Mouse (Mus musculus): ENCODE measurements around the gene Filip1. TPM values are rescaled to one million over a fixed set of nuclear protein-coding genes. Genes with fewer than 3 reads are reported as not detected.
A peak's percentile ranks its signal among the peaks of the same experiment; 100 is the strongest.

Gene Filip1
- polyA plus RNA-seq, 1 experiment from 2014 or later: 3.5 TPM

GRCm38 (mm10) chr9:79969544-79969943 is 43.1 kb downstream of the Filip1 start:
- no peak overlapping the region for H3K4me3 ChIP-seq (ENCODE audit: low read depth, low read length)
- no peak for ATAC-seq (replicated peaks; ENCODE audit: insufficient number of reproducible peaks, low FRiP score, low TSS enrichment, low read depth)
- no peaks in the 10 kb centered on the region for H3K36me3 ChIP-seq (replicated peaks; ENCODE audit: control insufficient read depth, insufficient read depth, low read depth, low read length)
- no peaks in the 10 kb centered on the region for H3K9me3 ChIP-seq (replicated peaks; ENCODE audit: control insufficient read depth, low read length)
- no peaks in the 10 kb centered on the region for H3K27me3 ChIP-seq (ENCODE audit: control insufficient read depth, insufficient read depth, low read length)
- H3K4me1 ChIP-seq (ENCODE audit: control insufficient read depth, insufficient read depth, low read length): no peaks in the 10 kb centered on the region
- 77% methylated on average over 4 of the region's 4 CpGs for WGBS
- no peak for DNase-seq (ENCODE audit: low spot score)
- no peak overlapping the region for H3K9ac ChIP-seq (replicated peaks; ENCODE audit: low read length)
- no peak overlapping the region for H3K27ac ChIP-seq (replicated peaks; ENCODE audit: low read depth, low read length)
- no peak overlapping the region for H3K4me2 ChIP-seq (ENCODE audit: low read depth, low read length)

GRCm38 (mm10) chr9:79966711-79967487 is 45.8 kb downstream of the Filip1 start:
- DNase-seq (ENCODE audit: low spot score) (no peak), ATAC-seq (replicated peaks; ENCODE audit: insufficient number of reproducible peaks, low FRiP score, low TSS enrichment, low read depth) (no peak)
- H3K9me3 ChIP-seq (replicated peaks; ENCODE audit: control insufficient read depth, low read length): no peaks in the 10 kb centered on the region
- no peaks in the 10 kb centered on the region for H3K27me3 ChIP-seq (ENCODE audit: control insufficient read depth, insufficient read depth, low read length)
- H3K36me3 ChIP-seq (replicated peaks; ENCODE audit: control insufficient read depth, insufficient read depth, low read depth, low read length): no peaks in the 10 kb centered on the region
- no peak overlapping the region for H3K4me3 ChIP-seq (ENCODE audit: low read depth, low read length)
- no peak overlapping the region for H3K4me2 ChIP-seq (ENCODE audit: low read depth, low read length)
- no peak overlapping the region for H3K27ac ChIP-seq (replicated peaks; ENCODE audit: low read depth, low read length)
- H3K4me1 ChIP-seq (ENCODE audit: control insufficient read depth, insufficient read depth, low read length): no peaks in the 10 kb centered on the region
- H3K9ac ChIP-seq (replicated peaks; ENCODE audit: low read length): no peak overlapping the region
- WGBS: 81% methylated on average over 12 of the region's 12 CpGs

- DNase-seq (ENCODE audit: low spot score) (no peak), ATAC-seq (replicated peaks; ENCODE audit: insufficient number of reproducible peaks, low FRiP score, low TSS enrichment, low read depth) (no peak)
- no peak overlapping the region for H3K9ac ChIP-seq (replicated peaks; ENCODE audit: low read length)
- 84% methylated on average over 14 of the region's 14 CpGs for WGBS
- H3K36me3 ChIP-seq (replicated peaks; ENCODE audit: control insufficient read depth, insufficient read depth, low read depth, low read length): no peaks in the 10 kb centered on the region
- H3K27ac ChIP-seq (replicated peaks; ENCODE audit: low read depth, low read length): no peak overlapping the region
- no peaks in the 10 kb centered on the region for H3K4me1 ChIP-seq (ENCODE audit: control insufficient read depth, insufficient read depth, low read length)
- no peak overlapping the region for H3K4me2 ChIP-seq (ENCODE audit: low read depth, low read length)
- no peak overlapping the region for H3K4me3 ChIP-seq (ENCODE audit: low read depth, low read length)
- no peaks in the 10 kb centered on the region for H3K9me3 ChIP-seq (replicated peaks; ENCODE audit: control insufficient read depth, low read length)
- no peaks in the 10 kb centered on the region for H3K27me3 ChIP-seq (ENCODE audit: control insufficient read depth, insufficient read depth, low read length)
These were observed 46.9 kb downstream of the Filip1 start for GRCm38 (mm10) chr9:79965600-79966392.

DNA sequence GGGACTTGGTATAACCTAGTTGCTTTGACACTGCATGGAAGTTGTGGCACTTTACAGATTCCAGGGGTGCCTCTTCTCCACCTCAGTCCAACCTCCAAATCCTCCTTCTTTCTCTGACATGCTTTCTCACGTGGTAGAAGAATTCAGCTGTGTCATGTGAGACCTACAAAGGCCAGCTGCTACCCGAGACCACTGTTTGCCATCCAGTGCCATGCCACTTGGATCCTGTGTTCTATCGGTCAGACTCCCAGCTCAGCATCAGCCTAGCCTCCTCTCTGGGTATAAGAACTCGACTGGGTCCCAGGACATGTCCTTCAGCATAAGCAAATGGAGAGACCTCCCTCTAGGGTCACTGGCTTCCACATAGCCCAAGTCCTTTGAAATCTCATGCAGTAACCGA is 47.6 kb downstream of the Filip1 start:
- 77% methylated on average over 5 of the region's 5 CpGs for WGBS
- H3K36me3 ChIP-seq (replicated peaks; ENCODE audit: control insufficient read depth, insufficient read depth, low read depth, low read length): no peaks in the 10 kb centered on the region

GRCm38 (mm10) chr9:79961630-79962285 is 50.9 kb downstream of the Filip1 start:
- Histone ChIP-seq H3K4me3 (ENCODE audit: low read depth, low read length) (no peak overlapping the region), H3K9ac (replicated peaks; ENCODE audit: low read length) (no peak overlapping the region), H3K27me3 (ENCODE audit: control insufficient read depth, insufficient read depth, low read length) (no peaks in the 10 kb centered on the region), H3K36me3 (replicated peaks; ENCODE audit: control insufficient read depth, insufficient read depth, low read depth, low read length) (no peaks in the 10 kb centered on the region), H3K9me3 (replicated peaks; ENCODE audit: control insufficient read depth, low read length) (no peaks in the 10 kb centered on the region), H3K27ac (replicated peaks; ENCODE audit: low read depth, low read length) (no peak overlapping the region), H3K4me1 (ENCODE audit: control insufficient read depth, insufficient read depth, low read length) (no peaks in the 10 kb centered on the region), H3K4me2 (ENCODE audit: low read depth, low read length) (no peak overlapping the region)
- peak; percentile 28 for DNase-seq (ENCODE audit: low spot score)
- WGBS: 66% methylated on average over 16 of the region's 16 CpGs
- ATAC-seq (replicated peaks; ENCODE audit: insufficient number of reproducible peaks, low FRiP score, low TSS enrichment, low read depth): peak; percentile 81

More for the DNA sequence above, 47.6 kb downstream of the Filip1 start:
- Histone ChIP-seq H3K4me1 (ENCODE audit: control insufficient read depth, insufficient read depth, low read length) (no peaks in the 10 kb centered on the region), H3K27me3 (ENCODE audit: control insufficient read depth, insufficient read depth, low read length) (no peaks in the 10 kb centered on the region), H3K9ac (replicated peaks; ENCODE audit: low read length) (no peak overlapping the region), H3K27ac (replicated peaks; ENCODE audit: low read depth, low read length) (no peak overlapping the region), H3K9me3 (replicated peaks; ENCODE audit: control insufficient read depth, low read length) (no peaks in the 10 kb centered on the region), H3K4me3 (ENCODE audit: low read depth, low read length) (no peak overlapping the region), H3K4me2 (ENCODE audit: low read depth, low read length) (no peak overlapping the region)
- DNase-seq (ENCODE audit: low spot score) (no peak), ATAC-seq (replicated peaks; ENCODE audit: insufficient number of reproducible peaks, low FRiP score, low TSS enrichment, low read depth) (no peak)

- H3K4me1 ChIP-seq (ENCODE audit: control insufficient read depth, insufficient read depth, low read length): no peaks in the 10 kb centered on the region
- no peaks in the 10 kb centered on the region for H3K27me3 ChIP-seq (ENCODE audit: control insufficient read depth, insufficient read depth, low read length)
- no peak overlapping the region for H3K4me2 ChIP-seq (ENCODE audit: low read depth, low read length)
- H3K27ac ChIP-seq (replicated peaks; ENCODE audit: low read depth, low read length): no peak overlapping the region
- H3K36me3 ChIP-seq (replicated peaks; ENCODE audit: control insufficient read depth, insufficient read depth, low read depth, low read length): no peaks in the 10 kb centered on the region
- WGBS: 86% methylated on average over 6 of the region's 6 CpGs
- no peak for DNase-seq (ENCODE audit: low spot score)
- H3K4me3 ChIP-seq (ENCODE audit: low read depth, low read length): no peak overlapping the region
- ATAC-seq (replicated peaks; ENCODE audit: insufficient number of reproducible peaks, low FRiP score, low TSS enrichment, low read depth): no peak
- no peak overlapping the region for H3K9ac ChIP-seq (replicated peaks; ENCODE audit: low read length)
- H3K9me3 ChIP-seq (replicated peaks; ENCODE audit: control insufficient read depth, low read length): no peaks in the 10 kb centered on the region
These were observed 52.2 kb downstream of the Filip1 start for GRCm38 (mm10) chr9:79960453-79960852.

DNA sequence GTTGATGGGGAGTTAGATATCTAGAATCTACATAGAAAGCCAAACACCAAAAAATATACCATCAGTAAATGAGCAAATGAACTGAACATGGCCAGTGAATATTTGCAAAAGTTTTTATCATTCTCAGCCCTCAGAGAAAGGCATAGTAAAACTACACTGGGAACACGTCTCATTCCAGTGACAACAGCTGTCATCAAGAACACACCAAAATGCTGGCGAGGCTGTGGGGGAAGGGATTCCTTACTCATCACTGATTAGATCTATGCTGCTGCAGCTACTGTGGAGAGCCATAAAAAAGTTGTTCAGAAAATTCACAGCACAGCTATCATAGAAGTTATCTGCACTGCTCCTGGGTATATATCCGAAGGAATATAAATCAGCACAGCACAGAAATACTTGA is 54.3 kb downstream of the Filip1 start:
- ATAC-seq (replicated peaks; ENCODE audit: insufficient number of reproducible peaks, low FRiP score, low TSS enrichment, low read depth): no peak
- H3K4me2 ChIP-seq (ENCODE audit: low read depth, low read length): no peak overlapping the region
- no peak overlapping the region for H3K4me3 ChIP-seq (ENCODE audit: low read depth, low read length)

GRCm38 (mm10) chr9:79954944-79955343 is 57.7 kb downstream of the Filip1 start:
- 91% methylated on average over 5 of the region's 5 CpGs for WGBS
- no peak for ATAC-seq (replicated peaks; ENCODE audit: insufficient number of reproducible peaks, low FRiP score, low TSS enrichment, low read depth)

More for the DNA sequence above, 54.3 kb downstream of the Filip1 start:
- DNase-seq (ENCODE audit: low spot score): no peak
- no peaks in the 10 kb centered on the region for H3K27me3 ChIP-seq (ENCODE audit: control insufficient read depth, insufficient read depth, low read length)
- H3K36me3 ChIP-seq (replicated peaks; ENCODE audit: control insufficient read depth, insufficient read depth, low read depth, low read length): no peaks in the 10 kb centered on the region
- no peak overlapping the region for H3K27ac ChIP-seq (replicated peaks; ENCODE audit: low read depth, low read length)
- no peak overlapping the region for H3K9ac ChIP-seq (replicated peaks; ENCODE audit: low read length)
- WGBS: 72% methylated on average over 3 of the region's 3 CpGs
- H3K4me1 ChIP-seq (ENCODE audit: control insufficient read depth, insufficient read depth, low read length): no peaks in the 10 kb centered on the region
- no peaks in the 10 kb centered on the region for H3K9me3 ChIP-seq (replicated peaks; ENCODE audit: control insufficient read depth, low read length)

More at GRCm38 (mm10) chr9:79954944-79955343, 57.7 kb downstream of the Filip1 start:
- Histone ChIP-seq H3K36me3 (replicated peaks; ENCODE audit: control insufficient read depth, insufficient read depth, low read depth, low read length) (no peaks in the 10 kb centered on the region), H3K27ac (replicated peaks; ENCODE audit: low read depth, low read length) (no peak overlapping the region), H3K27me3 (ENCODE audit: control insufficient read depth, insufficient read depth, low read length) (no peaks in the 10 kb centered on the region), H3K9ac (replicated peaks; ENCODE audit: low read length) (no peak overlapping the region), H3K4me3 (ENCODE audit: low read depth, low read length) (no peak overlapping the region), H3K4me2 (ENCODE audit: low read depth, low read length) (no peak overlapping the region), H3K4me1 (ENCODE audit: control insufficient read depth, insufficient read depth, low read length) (no peaks in the 10 kb centered on the region), H3K9me3 (replicated peaks; ENCODE audit: control insufficient read depth, low read length) (no peaks in the 10 kb centered on the region)
- no peak for DNase-seq (ENCODE audit: low spot score)
